Mouse (Mus musculus) MEL (cell line): ENCODE measurements at regions not wholly inside any gene's neighbourhood (a gene's known extent, or its start where the extent isn't known, plus 50 kb on each side); places are given as distances from the start of the nearest gene placed in this dataset.

ENCODE experiments used
- DNase-seq: peaks from one replicate; pipeline ENCODE4 v3.0.0; 2011; ENCODE audit warnings: low read depth, low spot score
- H3K27ac ChIP-seq: 2 replicates; pipeline ENCODE4 v1.5.1; 2012; ENCODE audit warnings: low read depth, mild to moderate bottlenecking, control low read depth, low read length, moderate library complexity; ENCODE audit not compliant: control insufficient read depth
- H3K27me3 ChIP-seq, 2 experiments: fragments of 150-350 bp in 1 of 2; sonication (generic) in 1 of 2; 2 replicates each; pipeline ENCODE4 v1.6.1; 2012; ENCODE audit warnings: low read length in 2 of 2, mild to moderate bottlenecking in 2 of 2, improper control_type of control experiment in 1 of 2, moderate library complexity in 1 of 2; ENCODE audit not compliant: insufficient read depth in 2 of 2, control insufficient read depth in 1 of 2
- H3K36me3 ChIP-seq, 2 experiments: 2 replicates each; pipeline ENCODE4 v1.6.1; 2012 to 2014; ENCODE audit warnings: low read length in 2 of 2, improper control_type of control experiment in 1 of 2, inconsistent platforms in 1 of 2, mild to moderate bottlenecking in 1 of 2; ENCODE audit not compliant: insufficient read depth in 2 of 2, control insufficient read depth in 1 of 2
- H3K4me1 ChIP-seq, 2 experiments: fragments of 150-350 bp in 1 of 2; sonication (generic) in 1 of 2; 2 replicates each; pipeline ENCODE4 v1.6.1; 2012; ENCODE audit warnings: low read length in 2 of 2, improper control_type of control experiment in 1 of 2, mild to moderate bottlenecking in 1 of 2; ENCODE audit not compliant: insufficient read depth in 2 of 2, control insufficient read depth in 1 of 2
- H3K4me3 ChIP-seq, 2 experiments: fragments of 150-350 bp in 1 of 2; sonication (generic) in 1 of 2; 2 replicates each; pipeline ENCODE4 v1.5.1; 2012; ENCODE audit warnings: low read depth in 2 of 2, low read length in 2 of 2, mild to moderate bottlenecking in 2 of 2, moderate library complexity in 2 of 2, control low read depth in 1 of 2, improper control_type of control experiment in 1 of 2; ENCODE audit not compliant: control insufficient read depth in 1 of 2, insufficient read depth in 1 of 2
- H3K79me2 ChIP-seq: 2 replicates; pipeline ENCODE4 v1.6.1; 2012; ENCODE audit warnings: mild to moderate bottlenecking, low read length, moderate library complexity; ENCODE audit not compliant: control insufficient read depth, poor library complexity, insufficient read depth
- H3K9ac ChIP-seq: 2 replicates; pipeline ENCODE4 v1.6.1; 2012; ENCODE audit warnings: low read depth, mild to moderate bottlenecking, control low read depth, low read length, moderate library complexity; ENCODE audit not compliant: control insufficient read depth, poor library complexity, severe bottlenecking
- H3K9me3 ChIP-seq: fragments of 150-350 bp; sonication (generic); replicated peaks from 2 replicates; pipeline ENCODE4 v1.6.1; 2012; ENCODE audit warnings: mild to moderate bottlenecking, low read length, improper control_type of control experiment, moderate library complexity; ENCODE audit not compliant: insufficient read depth
- CHD1 ChIP-seq: IDR thresholded peaks from 2 replicates; pipeline ENCODE4 v1.6.1; 2012; ENCODE audit warnings: low read depth, mild to moderate bottlenecking, inconsistent platforms, low read length, improper control_type of control experiment
- CHD2 ChIP-seq: IDR thresholded peaks from 2 replicates; pipeline ENCODE4 v1.6.1; 2011; ENCODE audit warnings: low read length, improper control_type of control experiment
- CTCF ChIP-seq, 3 experiments: IDR thresholded peaks in 2 of 3; conservative IDR thresholded peaks in 1 of 3; 2 replicates each; pipeline ENCODE4 v1.5.1; 2011 to 2012; ENCODE audit warnings: low read length in 3 of 3, low read depth in 2 of 3, mild to moderate bottlenecking in 2 of 3, improper control_type of control experiment in 1 of 3, inconsistent platforms in 1 of 3, mixed read lengths in 1 of 3, moderate library complexity in 1 of 3; ENCODE audit not compliant: control insufficient read depth in 1 of 3, insufficient read depth in 1 of 3, poor library complexity in 1 of 3, severe bottlenecking in 1 of 3
- ELF1 ChIP-seq: IDR thresholded peaks from 2 replicates; pipeline ENCODE4 v1.6.1; 2014; ENCODE audit warnings: low read depth, mild to moderate bottlenecking, inconsistent platforms, low read length, improper control_type of control experiment, moderate library complexity
- MAZ ChIP-seq: IDR thresholded peaks from 2 replicates; pipeline ENCODE4 v1.6.1; 2012; ENCODE audit warnings: low read depth, mild to moderate bottlenecking, inconsistent platforms, low read length, improper control_type of control experiment
- MEF2A ChIP-seq: IDR thresholded peaks from 2 replicates; pipeline ENCODE4 v1.6.1; 2014; ENCODE audit warnings: low read depth, mild to moderate bottlenecking, inconsistent platforms, low read length, improper control_type of control experiment; ENCODE audit not compliant: poor library complexity, insufficient replicate concordance, severe bottlenecking; ENCODE audit errors: extremely low read depth
- NRF1 ChIP-seq: IDR thresholded peaks from 2 replicates; pipeline ENCODE4 v1.6.1; 2014; ENCODE audit warnings: low read depth, mild to moderate bottlenecking, inconsistent platforms, low read length, improper control_type of control experiment, moderate library complexity; ENCODE audit not compliant: poor library complexity, insufficient read depth, severe bottlenecking
- SMC3 ChIP-seq: IDR thresholded peaks from 2 replicates; pipeline ENCODE4 v1.6.1; 2011; ENCODE audit warnings: low read depth, low read length, improper control_type of control experiment
- TBP ChIP-seq: IDR thresholded peaks from 2 replicates; pipeline ENCODE4 v1.8.0; 2011; ENCODE audit warnings: low read depth, low read length, improper control_type of control experiment
- ZC3H11A ChIP-seq: IDR thresholded peaks from 2 replicates; pipeline ENCODE4 v1.6.1; 2012; ENCODE audit warnings: low read depth, mild to moderate bottlenecking, inconsistent platforms, low read length, improper control_type of control experiment
- ZMIZ1 ChIP-seq: IDR thresholded peaks from 2 replicates; pipeline ENCODE4 v1.6.1; 2012; ENCODE audit warnings: low read depth, mild to moderate bottlenecking, inconsistent platforms, low read length, improper control_type of control experiment, moderate library complexity

- no peak overlapping the region for H3K27ac ChIP-seq
- peaks cover 0 to 5% of the 10 kb centered on the region in 2 experiments; a peak in 1 of 4 replicates for H3K4me1 ChIP-seq
- H3K79me2 ChIP-seq = peaks cover 10% of the 10 kb centered on the region
- H3K4me3 ChIP-seq = no peak overlapping the region
- no peaks in the 10 kb centered on the region for H3K9me3 ChIP-seq
- H3K9ac ChIP-seq = no peak overlapping the region
- H3K36me3 ChIP-seq = peaks cover 0 to 2% of the 10 kb centered on the region in 2 experiments; a peak in 2 of 4 replicates
- TF ChIP-seq ELF1 (no peak), NRF1 (no peak), TBP (no peak), ZMIZ1 (no peak)
- DNase-seq = no peak
- no peaks in the 10 kb centered on the region; a peak in 1 of 4 replicates for H3K27me3 ChIP-seq
Observed at GRCm38 (mm10) chr2:128432741-128433140, 158.3 kb upstream of the Spdye4c start.

GRCm38 (mm10) chr2:128433553-128434081 lies 157.4 kb upstream of the Spdye4c start:
- no peaks in the 10 kb centered on the region; a peak in 1 of 4 replicates for H3K27me3 ChIP-seq
- H3K4me1 ChIP-seq = peaks cover 0 to 4% of the 10 kb centered on the region in 2 experiments; a peak in 1 of 4 replicates
- no peak for DNase-seq
- peaks cover 4% of the 10 kb centered on the region for H3K79me2 ChIP-seq
- no peak overlapping the region for H3K9ac ChIP-seq
- H3K36me3 ChIP-seq = peaks cover 0 to 2% of the 10 kb centered on the region in 2 experiments; a peak in 2 of 4 replicates
- no peak for TF ChIP-seq CHD2
- TF ChIP-seq ZC3H11A = no peak
- no peak for TF ChIP-seq MAZ
- TF ChIP-seq CTCF (IDR thresholded peaks at IDR 0.05 in 2 of 3, conservative IDR thresholded peaks at IDR 0.05 in 1 of 3; ENCODE audit: control insufficient read depth in 1 of 3, insufficient read depth in 1 of 3, low read depth in 2 of 3, low read length in 3 of 3, poor library complexity in 1 of 3, severe bottlenecking in 1 of 3) = no peak
- H3K27ac ChIP-seq = no peak overlapping the region
- H3K4me3 ChIP-seq = no peak overlapping the region
- no peaks in the 10 kb centered on the region for H3K9me3 ChIP-seq

- H3K9me3 ChIP-seq = no peaks in the 10 kb centered on the region
- H3K27me3 ChIP-seq = no peaks in the 10 kb centered on the region; a peak in 1 of 4 replicates
- no peak for DNase-seq
- TF ChIP-seq CHD1 = no peak
- no peak for TF ChIP-seq SMC3
- no peak for TF ChIP-seq MEF2A
- peaks cover 0 to 4% of the 10 kb centered on the region in 2 experiments; a peak in 1 of 4 replicates for H3K4me1 ChIP-seq
- no peaks in the 10 kb centered on the region for H3K79me2 ChIP-seq
- no peak overlapping the region for H3K4me3 ChIP-seq
- H3K27ac ChIP-seq = no peak overlapping the region
- H3K9ac ChIP-seq = no peak overlapping the region
- H3K36me3 ChIP-seq = peaks cover 0 to 2% of the 10 kb centered on the region in 2 experiments; a peak in 2 of 4 replicates
Observed at GRCm38 (mm10) chr2:128434200-128434977, 156.6 kb upstream of the Spdye4c start.
